Mouse (Mus musculus) thymus, postnatal 10 days (tissue): ENCODE results near the gene Ppp1r14c.
"Not testable (repeated sequence)": the region's sequence is repeated elsewhere in the genome, so short reads cannot be mapped to it uniquely, and the experiment has no call there.

Experiments
- DNase-seq, 2 experiments: peaks; one replicate each; pipeline ENCODE4 v3.0.0; 2021; ENCODE audit warnings: low spot score in 2 of 2

The Ppp1r14c gene

DNA sequence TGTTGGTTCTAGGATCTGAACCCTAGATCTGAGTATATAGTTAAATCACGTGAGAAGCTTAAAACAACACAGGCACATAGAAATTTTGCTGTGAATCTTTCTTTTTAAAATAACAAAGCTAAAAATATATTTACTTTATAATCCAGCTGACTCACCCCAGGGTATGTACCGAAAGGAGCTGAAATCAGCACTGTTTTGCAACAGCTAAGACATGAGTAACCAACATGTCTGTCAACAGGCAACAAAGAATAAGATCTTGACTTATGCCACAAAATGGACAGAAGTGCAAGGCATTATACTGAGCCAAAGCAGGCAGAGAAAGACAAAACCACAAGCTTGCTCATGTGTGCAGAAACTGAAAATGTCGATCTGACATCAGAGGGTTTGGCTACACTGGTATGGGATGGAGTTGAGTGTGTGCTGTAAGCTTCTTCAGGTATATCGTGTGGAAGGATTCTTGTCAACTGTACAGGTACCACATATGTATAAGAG is 100.3 kb downstream of the Ppp1r14c start:
- no peak for DNase-seq

- DNase-seq: no peak
These were observed 102.7 kb downstream of the Ppp1r14c start for GRCm38 (mm10) chr10:3468590-3468989.

- no peak for DNase-seq
These were observed 110.8 kb downstream of the Ppp1r14c start for GRCm38 (mm10) chr10:3476611-3477010.

- no peak for DNase-seq
These were observed 113.9 kb downstream of the Ppp1r14c start for GRCm38 (mm10) chr10:3479772-3480171.

DNA sequence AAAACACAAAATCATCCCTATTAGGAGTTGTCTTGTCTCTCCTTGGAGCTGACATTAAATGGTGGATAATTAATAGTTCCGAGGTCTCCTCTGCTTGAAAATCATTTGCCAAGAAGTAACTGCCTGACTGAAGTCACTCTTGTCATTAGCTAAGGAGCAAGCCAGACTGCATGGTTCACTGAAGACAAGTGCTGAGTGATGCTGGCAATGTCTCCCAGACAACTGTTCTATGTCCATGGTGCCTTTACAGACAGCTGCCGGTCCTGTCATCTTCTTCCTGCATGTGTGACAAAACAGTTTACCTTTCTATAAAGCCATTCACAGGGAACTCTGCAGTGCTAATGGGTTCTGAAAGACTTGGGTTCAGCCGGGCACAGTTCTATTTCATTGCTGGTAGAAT is 124.2 kb downstream of the Ppp1r14c start:
- DNase-seq: no peak

DNA sequence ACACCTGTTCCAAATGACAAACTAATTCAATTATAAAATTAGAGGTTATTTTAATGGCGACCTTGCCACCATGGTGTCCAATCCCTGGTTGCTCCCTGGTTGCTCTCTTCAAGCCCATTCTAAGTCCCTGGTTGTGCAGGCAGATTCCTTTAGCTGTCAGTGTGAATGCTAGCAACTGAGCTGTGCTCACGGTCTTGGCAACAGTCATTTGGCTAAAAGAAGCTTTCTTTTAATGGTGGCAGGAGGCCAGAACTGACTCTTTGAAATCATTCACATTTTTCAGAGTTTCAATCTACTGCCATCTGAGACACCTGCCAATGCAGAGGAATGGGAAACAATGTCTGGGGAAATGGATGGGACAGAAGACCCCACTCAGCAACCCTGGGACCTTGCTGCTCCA is 130.9 kb downstream of the Ppp1r14c start:
- DNase-seq: no peak

DNA sequence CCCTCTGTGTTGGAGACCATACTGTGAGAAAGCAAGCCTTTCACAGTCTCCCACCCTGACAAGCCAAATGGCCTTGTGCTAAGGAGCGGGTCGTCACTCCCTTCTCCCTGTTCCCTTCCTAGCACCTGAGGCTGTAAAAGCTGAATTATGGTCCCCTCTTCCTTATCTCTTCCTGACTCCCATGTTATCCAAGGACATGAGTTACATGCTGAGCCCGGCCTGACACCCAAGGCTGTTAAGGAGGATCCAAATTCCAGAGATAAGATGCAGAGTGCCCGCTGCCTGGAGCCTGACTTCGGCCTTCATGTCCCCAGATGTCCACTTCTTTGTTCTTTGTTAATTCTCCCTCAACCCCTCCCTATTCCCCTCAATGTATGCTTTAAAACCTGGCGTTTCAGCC is 135.0 kb downstream of the Ppp1r14c start:
- DNase-seq: not testable (repeated sequence)

DNA sequence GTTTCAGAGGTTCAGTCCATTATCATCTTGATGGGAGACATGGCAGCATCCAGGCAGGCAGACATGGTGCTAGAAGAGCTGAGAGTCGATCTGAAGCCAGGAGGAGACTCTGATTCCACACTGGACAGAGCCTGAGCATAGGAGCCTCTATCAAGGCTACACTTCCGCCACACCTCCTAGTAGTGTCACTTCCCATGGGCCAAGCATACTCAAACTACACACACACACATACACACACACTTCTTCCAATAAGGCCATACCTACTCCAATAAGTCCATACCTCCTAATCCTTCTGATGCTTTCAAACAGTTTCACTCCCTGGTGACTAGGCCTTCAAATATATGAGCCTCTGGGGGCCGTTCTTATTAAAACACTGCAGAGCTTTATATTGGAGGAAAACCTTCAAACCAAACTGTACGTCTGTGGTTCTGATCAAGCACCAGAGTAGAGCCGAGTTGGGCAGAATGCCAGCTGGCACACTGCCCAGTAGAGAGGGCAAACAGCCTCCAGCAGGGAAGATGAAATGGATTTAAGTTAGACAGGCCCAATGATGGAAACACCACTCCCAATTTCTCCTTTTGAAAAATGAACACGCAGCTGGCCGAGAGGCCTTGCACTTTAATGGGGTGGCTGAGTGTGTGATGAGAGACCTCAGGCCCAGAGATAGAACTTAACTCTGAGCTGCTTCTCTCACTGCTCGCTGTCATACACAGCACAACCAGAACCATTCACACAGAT is 141.8 kb downstream of the Ppp1r14c start:
- no peak for DNase-seq

DNA sequence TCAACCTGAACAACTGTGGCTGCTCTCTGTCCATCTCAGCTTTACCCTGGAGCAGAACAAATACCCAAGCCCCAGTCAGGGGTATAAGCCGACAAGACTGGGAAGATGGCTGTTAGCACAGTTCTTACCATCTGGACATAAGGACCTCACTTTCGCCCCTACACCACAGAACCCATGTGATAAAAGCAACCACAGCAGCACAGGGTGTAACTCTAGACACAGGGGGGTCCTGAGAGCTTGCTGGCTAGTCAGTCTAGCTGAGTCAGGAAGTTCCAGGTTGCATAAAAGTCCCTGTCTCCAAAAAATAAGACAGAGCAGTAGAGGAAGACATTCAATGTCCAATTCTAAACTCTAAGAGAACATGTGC is 142.3 kb downstream of the Ppp1r14c start:
- no peak for DNase-seq

GRCm38 (mm10) chr10:3508746-3509145 is 142.9 kb downstream of the Ppp1r14c start:
- no peak for DNase-seq

DNA sequence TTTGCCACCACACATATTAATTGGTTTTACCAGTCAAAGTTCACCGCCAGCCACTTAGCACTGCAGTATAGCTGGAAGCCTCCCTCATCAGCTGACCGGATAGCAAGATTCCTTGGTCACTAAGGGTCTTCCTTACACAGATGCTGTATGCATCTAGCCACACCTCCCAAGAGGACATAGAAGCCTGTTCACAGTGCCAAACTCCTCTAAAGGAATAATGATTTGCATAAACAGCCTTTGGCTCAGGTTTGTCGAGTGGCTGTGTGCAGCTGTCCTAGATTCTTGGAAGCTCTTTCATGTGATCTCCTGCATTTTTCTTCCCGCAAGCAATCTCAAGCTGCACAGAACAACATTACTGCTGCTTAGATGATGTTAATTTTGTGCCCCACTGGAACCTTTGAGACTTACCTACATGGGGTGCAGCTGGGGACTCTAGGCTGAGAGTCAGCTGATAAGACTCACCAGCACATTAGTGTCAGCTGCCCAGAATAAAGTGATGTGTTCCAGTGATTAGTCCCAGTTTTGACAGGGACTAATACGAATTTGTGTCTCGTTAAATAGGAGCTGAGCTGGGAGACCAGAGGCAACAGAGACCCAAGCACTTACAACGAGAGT is 143.9 kb downstream of the Ppp1r14c start:
- DNase-seq: no peak

GRCm38 (mm10) chr10:3510486-3510885 is 144.6 kb downstream of the Ppp1r14c start:
- peak in 1 of 2 experiments; percentile 20 for DNase-seq

DNA sequence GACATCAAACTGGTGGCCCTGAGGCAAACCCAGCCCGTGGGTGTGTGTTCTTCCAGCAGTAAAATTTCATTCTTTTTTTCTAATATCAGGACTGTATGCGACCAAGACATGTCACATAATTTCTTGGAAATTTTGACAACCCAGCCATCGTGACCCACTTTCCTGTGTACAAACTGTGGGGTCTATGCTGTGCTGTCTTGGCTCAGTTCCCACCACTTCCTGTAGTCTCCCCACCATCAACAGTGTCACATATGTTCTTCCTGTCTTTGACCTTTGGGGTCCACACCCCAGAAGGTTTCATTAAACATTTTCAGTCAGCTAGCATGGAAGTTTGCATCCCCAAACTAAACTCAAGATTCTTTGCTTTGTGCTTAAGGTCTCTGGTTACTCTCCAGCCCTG is 145.5 kb downstream of the Ppp1r14c start:
- DNase-seq: peak in 1 of 2 experiments; percentile 23

- peak; percentile 34 to 42 for DNase-seq
These were observed 146.9 kb downstream of the Ppp1r14c start for GRCm38 (mm10) chr10:3512620-3513305.

- no peak for DNase-seq
These were observed 148.1 kb downstream of the Ppp1r14c start for GRCm38 (mm10) chr10:3513947-3514346.
